Mouse (Mus musculus) myocyte (in vitro differentiated cells): ENCODE data around the gene Usp5.

Experiments used
- E2F4 ChIP-seq: IDR thresholded peaks from one replicate; pipeline ENCODE4 v1.6.1; 2011; ENCODE audit warnings: mild to moderate bottlenecking, control low read depth, moderate library complexity; ENCODE audit not compliant: insufficient read depth
- MYOG ChIP-seq, 3 experiments: IDR thresholded peaks; one replicate each; pipeline ENCODE4 v1.6.1; 2011; ENCODE audit warnings: control low read depth in 2 of 3, low read depth in 2 of 3, mild to moderate bottlenecking in 2 of 3; ENCODE audit not compliant: insufficient read length in 2 of 3, control insufficient read depth in 1 of 3, insufficient read depth in 1 of 3
- POLR2A ChIP-seq: IDR thresholded peaks from one replicate; pipeline ENCODE4 v1.6.1; 2011; ENCODE audit warnings: low read depth, mild to moderate bottlenecking, control low read depth, moderate library complexity; ENCODE audit not compliant: insufficient read length
- POLR2AphosphoS2 ChIP-seq: IDR thresholded peaks from one replicate; pipeline ENCODE4 v1.6.1; 2011; ENCODE audit warnings: low read depth, control low read depth; ENCODE audit not compliant: insufficient read length
- TCF12 ChIP-seq: IDR thresholded peaks from one replicate; pipeline ENCODE4 v1.6.1; 2011; ENCODE audit warnings: mild to moderate bottlenecking, control low read depth; ENCODE audit not compliant: poor library complexity, insufficient read depth, severe bottlenecking
- USF1 ChIP-seq: IDR thresholded peaks from one replicate; pipeline ENCODE4 v1.6.1; 2011; ENCODE audit warnings: low read depth, mild to moderate bottlenecking, control low read depth, moderate library complexity

GRCm38 (mm10) chr6:124786756-124787420 is 42.4 kb downstream of the Usp5 start:
- TF ChIP-seq POLR2A (no peak), MYOG (IDR thresholded peaks at IDR 0.05; ENCODE audit: control insufficient read depth in 1 of 3, insufficient read depth in 1 of 3, insufficient read length in 2 of 3, low read depth in 2 of 3) (no peak), E2F4 (no peak), POLR2AphosphoS2 (no peak), TCF12 (no peak), USF1 (no peak)
